Mouse (Mus musculus): ENCODE measurements around the gene Acer3.

- peak; percentile 93 for TF ChIP-seq CTCF (IDR thresholded peaks at IDR 0.05; ENCODE audit: extremely low read depth, insufficient read length, insufficient replicate concordance, low read depth, low read length)
- TF ChIP-seq POLR2A (IDR thresholded peaks at IDR 0.05; ENCODE audit: low read depth, low read length): no peak
Observed at GRCm38 (mm10) chr7:98349096-98349495, 28.1 kb upstream of the Acer3 start.

All from small intestine, adult 2 months (tissue).